Mouse (Mus musculus) adrenal gland, adult 18-20 months (tissue): ENCODE measurements around the gene Cfap157. TPM values are rescaled to one million over a fixed set of nuclear protein-coding genes. Genes with fewer than 3 reads are reported as not detected.
A peak's percentile ranks its signal among the peaks of the same experiment; 100 is the strongest.

Experiments
- DNase-seq, 2 experiments: peaks; one replicate each; pipeline ENCODE4 v3.0.0; 2021 to 2022; ENCODE audit warnings: low spot score in 2 of 2
- long read RNA-seq, 2 experiments: library from polyadenylated mRNA; stranded (forward); transcript quantifications; one replicate each; pipeline ENCODE4 v2.0.0; 2021
- total RNA-seq, 2 experiments: library from RNA; stranded (reverse); gene quantifications; 1 replicate in 1 of 2; 2 replicates in 1 of 2; pipeline ENCODE4 v1.2.3; 2021

Gene Cfap157
- total RNA-seq = under 1 TPM in 1 of 2 experiments, not detected in 1; 0.16 TPM
- long read RNA-seq, experiment 1 = 0 reads
- long read RNA-seq, experiment 2 = 0 reads

- no peak for DNase-seq
These were observed at the start of gene Cfap157 for GRCm38 (mm10) chr2:32784048-32784681. Cfap157 (minus strand) TSS chr2:32784428.

- DNase-seq = no peak
These were observed 44.9 kb upstream of the Cfap157 start for GRCm38 (mm10) chr2:32828979-32829676.

- DNase-seq = no peak
These were observed 41.6 kb upstream of the Cfap157 start for GRCm38 (mm10) chr2:32825796-32826195.

GRCm38 (mm10) chr2:32824778-32825177, 40.5 kb upstream of the Cfap157 start:
- DNase-seq = no peak

GRCm38 (mm10) chr2:32824181-32824580, 40.0 kb upstream of the Cfap157 start:
- DNase-seq = no peak

GRCm38 (mm10) chr2:32823579-32824154, 39.4 kb upstream of the Cfap157 start:
- no peak for DNase-seq

GRCm38 (mm10) chr2:32823153-32823552, 38.9 kb upstream of the Cfap157 start:
- DNase-seq = no peak

GRCm38 (mm10) chr2:32822643-32823042, 38.4 kb upstream of the Cfap157 start:
- no peak for DNase-seq

GRCm38 (mm10) chr2:32821041-32821802, 37.0 kb upstream of the Cfap157 start:
- peak; percentile 23 to 53 for DNase-seq

GRCm38 (mm10) chr2:32818208-32818607, 34.0 kb upstream of the Cfap157 start:
- no peak for DNase-seq

- no peak for DNase-seq
These were observed 33.4 kb upstream of the Cfap157 start for GRCm38 (mm10) chr2:32817589-32817988.

GRCm38 (mm10) chr2:32816946-32817581, 32.8 kb upstream of the Cfap157 start:
- DNase-seq = no peak

GRCm38 (mm10) chr2:32816497-32816896, 32.3 kb upstream of the Cfap157 start:
- no peak for DNase-seq

GRCm38 (mm10) chr2:32811959-32812358, 27.7 kb upstream of the Cfap157 start:
- no peak for DNase-seq

- DNase-seq = no peak
These were observed 24.8 kb upstream of the Cfap157 start for GRCm38 (mm10) chr2:32808816-32809566.

- no peak for DNase-seq
These were observed 14.2 kb upstream of the Cfap157 start for GRCm38 (mm10) chr2:32798251-32798962.

- no peak for DNase-seq
These were observed 11.7 kb upstream of the Cfap157 start for GRCm38 (mm10) chr2:32795748-32796418.

- no peak for DNase-seq
These were observed 7.1 kb upstream of the Cfap157 start for GRCm38 (mm10) chr2:32791297-32791696.

- DNase-seq = no peak
These were observed 4.4 kb upstream of the Cfap157 start for GRCm38 (mm10) chr2:32788581-32788980.
